Mouse (Mus musculus): ENCODE measurements around the gene Grm4. TPM values are rescaled to one million over a fixed set of nuclear protein-coding genes. Genes with fewer than 3 reads are reported as not detected.

Grm4 gene
- total RNA-seq, 4 experiments from 2014 or later = 9.9 to 13.0 (median 12.6) TPM

DNA sequence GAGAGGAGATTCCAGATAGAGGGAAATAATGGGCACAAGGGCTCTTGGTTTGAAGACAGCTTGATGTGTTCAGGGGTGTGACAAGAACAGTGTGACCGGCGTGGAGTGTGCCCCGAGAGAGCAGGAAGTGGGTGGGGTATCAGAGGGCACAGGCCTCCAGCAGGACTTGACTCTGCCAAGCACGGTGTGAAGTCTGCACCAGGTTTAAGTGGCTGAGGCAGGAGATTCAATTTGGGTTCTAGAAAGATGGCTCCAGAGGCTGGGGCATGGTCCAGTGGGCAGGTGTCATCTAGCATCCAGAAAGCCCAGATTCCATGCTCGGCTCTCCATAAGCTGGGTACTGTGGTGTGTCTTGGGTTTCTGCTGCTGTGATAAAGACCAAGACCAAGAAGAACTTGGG lies 23.4 kb downstream of the Grm4 start:
- no peak for DNase-seq (ENCODE audit: low spot score in 2 of 2)

DNA sequence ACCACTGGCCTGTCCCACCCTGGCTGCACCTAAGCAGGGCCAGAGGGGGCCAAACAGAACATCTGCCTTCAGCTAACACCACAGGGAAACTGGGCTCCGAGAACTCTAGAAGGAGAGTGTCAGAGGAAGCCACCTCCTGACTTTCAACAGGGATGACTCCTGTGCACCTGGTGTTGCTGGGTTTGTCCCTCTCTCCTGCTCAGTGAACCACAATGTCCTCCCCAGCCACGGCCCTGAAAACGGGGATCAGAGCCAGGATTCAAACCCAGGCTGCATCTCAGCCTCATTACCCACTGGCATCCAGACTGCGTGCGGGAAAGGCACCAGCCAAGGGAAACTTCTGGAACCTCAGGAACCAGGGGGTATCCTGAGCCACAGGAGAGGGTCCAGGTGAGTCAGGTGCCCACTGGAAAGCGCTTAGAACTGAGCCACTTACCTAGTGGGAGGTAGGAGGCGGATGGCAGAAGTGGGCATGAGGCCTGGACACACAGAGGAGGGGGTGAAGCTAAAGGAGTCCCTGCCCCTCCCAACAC lies 26.1 kb downstream of the Grm4 start:
- DNase-seq (ENCODE audit: low spot score in 2 of 2) = no peak

DNA sequence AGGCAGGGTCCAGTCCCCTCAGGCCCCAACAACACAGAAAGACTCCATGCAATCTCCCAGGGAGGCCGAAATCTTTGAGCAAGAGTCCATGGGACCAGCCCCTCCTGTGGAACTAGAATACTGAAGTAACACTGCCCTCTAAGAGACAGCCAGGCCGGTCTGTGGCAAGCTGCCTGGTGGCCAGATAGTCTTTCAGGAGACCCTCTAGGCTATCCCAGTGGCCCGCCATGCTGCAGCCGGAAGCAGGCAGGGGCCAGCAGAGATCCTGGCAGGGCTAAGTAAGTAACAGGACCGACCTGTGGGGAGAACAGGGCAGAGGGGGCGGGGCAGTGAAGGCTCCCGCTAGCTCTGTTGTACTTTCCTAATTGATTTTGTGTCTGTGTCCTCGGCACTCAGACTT lies 27.2 kb downstream of the Grm4 start:
- no peak for DNase-seq (ENCODE audit: low spot score in 2 of 2)

- no peak for DNase-seq (ENCODE audit: low spot score in 2 of 2)
These were observed 27.8 kb downstream of the Grm4 start for GRCm38 (mm10) chr17:27493389-27493788.

GRCm38 (mm10) chr17:27488173-27488823 lies 32.9 kb downstream of the Grm4 start:
- DNase-seq (ENCODE audit: low spot score in 2 of 2) = no peak

GRCm38 (mm10) chr17:27485940-27486339 lies 35.3 kb downstream of the Grm4 start:
- DNase-seq (ENCODE audit: low spot score in 2 of 2) = no peak

- DNase-seq (ENCODE audit: low spot score in 2 of 2) = no peak
These were observed 37.6 kb downstream of the Grm4 start for GRCm38 (mm10) chr17:27483571-27483970.

GRCm38 (mm10) chr17:27480143-27481103 lies 40.8 kb downstream of the Grm4 start:
- no peak for DNase-seq (ENCODE audit: low spot score in 2 of 2)

- no peak for DNase-seq (ENCODE audit: low spot score in 2 of 2)
These were observed 45.6 kb downstream of the Grm4 start for GRCm38 (mm10) chr17:27475650-27476049.

GRCm38 (mm10) chr17:27466620-27467019 lies 54.6 kb downstream of the Grm4 start:
- DNase-seq (ENCODE audit: low spot score in 2 of 2) = no peak

- no peak for DNase-seq (ENCODE audit: low spot score in 2 of 2)
These were observed 55.3 kb downstream of the Grm4 start for GRCm38 (mm10) chr17:27465924-27466323.

DNA sequence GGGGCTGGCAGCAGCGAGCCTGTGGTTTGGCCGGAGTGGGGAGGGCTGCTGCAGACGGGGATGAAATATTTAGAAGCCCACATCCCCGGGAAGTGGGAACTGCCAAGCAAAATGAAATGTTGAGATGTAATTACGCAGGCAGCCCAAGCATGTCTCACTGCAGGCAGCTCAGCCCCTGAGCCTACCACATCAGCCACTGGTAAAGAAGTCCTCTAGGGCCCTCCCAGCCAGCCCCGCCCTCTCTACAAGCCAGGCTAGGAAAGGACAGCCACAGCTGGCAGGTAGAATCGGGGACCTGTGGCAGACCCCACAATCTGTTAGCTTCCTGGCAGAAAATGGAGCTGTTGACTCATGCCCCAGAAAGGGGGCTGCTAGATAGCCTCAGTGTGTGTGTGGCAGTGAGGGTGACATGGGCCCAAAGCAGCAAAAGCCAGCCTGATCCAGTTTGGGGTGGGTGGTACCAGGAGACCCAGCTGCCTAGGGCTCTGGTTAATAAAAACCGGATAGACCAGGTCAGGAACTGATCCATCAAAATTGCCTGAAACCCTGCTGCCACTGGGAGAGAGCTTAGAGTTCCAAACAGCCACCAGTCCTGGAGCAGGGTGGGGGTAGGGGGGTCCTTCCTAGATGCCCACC lies 56.8 kb downstream of the Grm4 start:
- no peak for DNase-seq (ENCODE audit: low spot score in 2 of 2)

DNA sequence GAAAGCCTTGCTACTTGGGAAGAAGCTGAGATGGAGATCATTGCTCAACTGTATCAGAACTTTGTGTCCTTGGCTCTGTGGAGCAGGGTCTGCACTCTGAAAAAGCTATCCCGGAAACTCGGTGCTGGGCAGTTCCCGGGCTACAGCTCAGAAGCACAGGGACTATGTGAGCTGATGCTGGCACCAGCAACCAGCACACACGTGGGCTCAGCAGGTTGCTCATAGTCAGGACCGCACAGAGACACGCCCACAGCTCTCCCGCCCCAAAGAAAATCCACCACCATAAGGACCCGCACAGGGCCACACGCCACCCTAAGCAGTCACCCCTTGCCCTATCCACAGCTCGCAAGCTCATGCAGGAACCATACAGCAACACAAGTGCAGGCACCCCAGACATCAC lies 61.2 kb downstream of the Grm4 start:
- no peak for DNase-seq (ENCODE audit: low spot score in 2 of 2)

- DNase-seq (ENCODE audit: low spot score in 2 of 2) = no peak
These were observed 62.0 kb downstream of the Grm4 start for GRCm38 (mm10) chr17:27459241-27459640.

GRCm38 (mm10) chr17:27457863-27458494 lies 63.2 kb downstream of the Grm4 start:
- DNase-seq (ENCODE audit: low spot score in 2 of 2) = no peak

- no peak for DNase-seq (ENCODE audit: low spot score in 2 of 2)
These were observed 64.1 kb downstream of the Grm4 start for GRCm38 (mm10) chr17:27457038-27457577.

DNA sequence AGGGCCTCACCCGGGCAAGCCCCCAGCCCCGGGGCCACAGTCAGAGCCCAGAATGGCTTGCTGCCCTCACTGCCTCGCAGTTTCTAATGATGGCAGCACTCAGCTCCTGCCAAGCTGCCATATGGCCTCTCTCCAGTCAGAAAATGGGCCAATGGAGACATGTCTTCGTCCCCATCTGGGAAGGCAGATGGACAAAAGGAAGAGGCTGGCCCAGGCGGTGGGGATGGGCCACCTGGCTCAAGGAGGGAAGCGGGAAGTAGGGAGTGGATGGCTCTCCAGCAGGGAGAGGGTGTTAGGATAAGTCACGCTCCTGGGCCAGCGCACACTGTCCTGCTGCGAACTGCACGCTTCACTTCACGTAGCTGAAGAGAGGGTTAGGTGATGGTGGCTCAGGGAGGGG lies 64.8 kb downstream of the Grm4 start:
- no peak for DNase-seq (ENCODE audit: low spot score in 2 of 2)

GRCm38 (mm10) chr17:27455012-27455784 lies 66.0 kb downstream of the Grm4 start:
- DNase-seq (ENCODE audit: low spot score in 2 of 2) = no peak

GRCm38 (mm10) chr17:27454396-27454795 lies 66.8 kb downstream of the Grm4 start:
- no peak for DNase-seq (ENCODE audit: low spot score in 2 of 2)

GRCm38 (mm10) chr17:27453045-27453444 lies 68.2 kb downstream of the Grm4 start:
- DNase-seq (ENCODE audit: low spot score in 2 of 2) = no peak
